Mouse (Mus musculus) spleen, adult 12 weeks (tissue): ENCODE results near the gene Nf2.

Source experiments
- DNase-seq: peaks from one replicate; pipeline ENCODE4 v3.0.0; 2022; ENCODE audit warnings: low spot score

Nf2 gene

DNA sequence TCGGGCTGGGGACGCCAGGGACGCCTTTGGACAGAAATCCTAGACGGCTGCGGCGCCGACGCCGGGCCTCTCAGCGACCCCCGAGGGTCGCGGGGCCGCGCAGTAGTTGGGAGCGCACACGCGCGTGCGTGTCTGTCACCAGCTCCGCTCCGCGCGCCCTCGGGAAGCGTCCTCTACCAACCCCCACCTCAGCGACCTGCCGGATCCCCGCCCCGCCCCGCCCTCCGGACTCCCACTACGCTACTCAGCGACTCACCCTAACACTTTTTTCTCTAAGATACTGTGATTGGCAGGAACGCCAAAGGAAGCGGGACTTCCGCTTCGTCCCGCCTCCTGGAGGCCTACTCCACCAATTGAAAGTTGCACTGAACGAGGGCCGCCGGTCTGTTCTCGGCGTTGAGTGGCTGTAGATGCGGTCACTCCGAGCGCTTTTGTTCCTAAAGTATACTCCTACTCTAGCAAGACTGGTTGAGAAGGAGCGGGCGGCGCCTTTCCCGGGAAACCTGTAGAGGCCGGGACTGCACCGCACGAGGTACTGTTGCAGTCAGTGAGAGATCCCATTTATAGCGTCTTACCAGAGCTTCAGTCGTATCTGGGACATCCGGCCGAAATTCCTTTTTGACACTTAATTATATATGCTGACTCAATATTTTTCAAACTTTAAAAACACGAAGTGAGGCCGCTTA is at the start of gene Nf2:
TSS of gene Nf2 (minus strand) at position 279 of the 686 bp plus-strand sequence.
- peak; percentile 91 for DNase-seq

GRCm38 (mm10) chr11:4894848-4895816 is 45.8 kb upstream of the Nf2 start, which contains the start of gene Thoc5:
TSS of gene Thoc5 (plus strand) at chr11:4895320.
- peak; percentile 67 for DNase-seq

GRCm38 (mm10) chr11:4886987-4887386 is 37.7 kb upstream of the Nf2 start:
- DNase-seq: no peak

GRCm38 (mm10) chr11:4885385-4885903 is 36.1 kb upstream of the Nf2 start:
- DNase-seq: peak; percentile 37

DNA sequence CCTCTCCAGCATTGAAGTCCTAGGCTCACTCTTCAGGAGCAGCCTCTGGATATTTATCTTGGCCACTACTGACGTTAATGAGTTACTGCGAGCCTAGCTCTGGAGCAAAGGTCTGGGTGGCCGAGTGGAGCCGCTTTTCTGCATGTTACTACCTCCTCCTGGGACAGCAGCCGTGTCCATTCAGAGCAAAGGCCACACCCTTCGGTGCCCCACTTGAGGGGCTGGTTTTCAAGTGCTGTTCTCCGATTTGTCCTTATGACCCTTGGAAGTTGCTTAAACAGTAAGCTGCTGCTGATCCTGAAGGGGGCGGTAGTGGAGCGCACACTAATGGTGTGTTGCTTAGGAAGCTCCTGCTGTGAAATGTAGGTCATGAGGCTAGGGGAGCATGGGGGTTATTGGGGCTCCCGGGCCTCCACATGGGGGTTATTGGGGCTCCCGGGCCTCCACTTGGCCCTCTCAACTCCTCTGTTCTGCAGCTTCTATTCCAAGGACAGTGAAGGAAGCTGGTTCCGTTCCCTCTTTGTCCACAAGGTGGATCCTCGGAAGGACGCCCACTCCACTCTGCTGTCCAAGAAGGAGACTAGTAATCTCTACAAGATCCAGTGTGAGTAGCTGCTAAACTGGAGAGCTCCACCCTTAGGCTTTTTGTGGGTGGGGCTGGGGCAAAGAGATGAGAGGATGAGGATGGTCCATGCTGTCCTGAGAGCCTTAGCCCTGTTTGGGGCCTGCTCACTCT is 33.7 kb upstream of the Nf2 start:
- DNase-seq: no peak

DNA sequence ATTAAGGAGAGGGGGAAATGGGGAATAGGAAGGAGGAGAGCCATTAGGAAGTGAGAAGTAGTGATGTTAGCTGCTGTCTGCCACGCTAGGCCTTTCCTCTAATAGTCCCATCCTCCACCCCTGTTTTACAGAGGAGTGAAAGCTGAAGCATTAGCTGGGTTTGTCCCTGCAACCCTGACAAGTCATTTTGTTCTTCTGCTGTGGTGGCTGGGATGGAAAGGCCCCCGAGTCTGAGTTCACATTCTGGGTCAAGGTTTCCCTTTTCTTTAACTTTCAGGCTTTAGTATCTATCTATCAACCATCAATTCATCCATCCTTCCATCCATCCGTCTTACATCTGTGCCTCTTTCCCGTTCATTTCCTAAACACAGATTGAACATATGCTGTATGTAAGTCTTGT is 31.8 kb upstream of the Nf2 start:
- no peak for DNase-seq

- DNase-seq: no peak
These were observed 25.2 kb upstream of the Nf2 start for GRCm38 (mm10) chr11:4874551-4874950.

- peak; percentile 70 for DNase-seq
These were observed 24.6 kb upstream of the Nf2 start, which contains the start of gene Nipsnap1 for GRCm38 (mm10) chr11:4873755-4874475. TSS of gene Nipsnap1 (plus strand) at chr11:4873951.

GRCm38 (mm10) chr11:4865645-4866251 is 16.4 kb upstream of the Nf2 start:
- DNase-seq: peak; percentile 45

- no peak for DNase-seq
These were observed 13.4 kb upstream of the Nf2 start for GRCm38 (mm10) chr11:4862730-4863129.

GRCm38 (mm10) chr11:4861816-4862604 is 12.7 kb upstream of the Nf2 start:
- DNase-seq: no peak

GRCm38 (mm10) chr11:4860986-4861385 is 11.7 kb upstream of the Nf2 start:
- DNase-seq: no peak

DNA sequence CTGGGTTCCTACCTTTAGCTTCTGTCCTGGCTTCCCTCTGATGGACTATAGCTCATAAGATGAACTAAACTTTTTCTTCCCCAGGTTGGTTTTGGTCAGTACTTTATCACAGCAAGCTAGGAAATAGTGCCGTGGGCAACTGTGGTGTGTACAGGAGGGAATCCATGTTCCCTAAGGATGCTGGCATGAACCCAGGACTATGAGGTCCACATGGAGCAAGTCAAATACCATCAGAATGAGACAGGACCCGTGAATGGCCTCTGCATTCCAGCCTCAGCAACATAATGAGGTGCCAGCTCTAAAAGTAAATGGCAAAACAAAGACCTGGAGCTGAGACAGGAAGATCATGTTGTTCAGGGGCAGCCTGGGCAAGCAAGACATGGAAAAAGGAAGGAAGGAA is 9.1 kb upstream of the Nf2 start:
- DNase-seq: no peak

- DNase-seq: no peak
These were observed 4.8 kb upstream of the Nf2 start for GRCm38 (mm10) chr11:4854181-4854580.

DNA sequence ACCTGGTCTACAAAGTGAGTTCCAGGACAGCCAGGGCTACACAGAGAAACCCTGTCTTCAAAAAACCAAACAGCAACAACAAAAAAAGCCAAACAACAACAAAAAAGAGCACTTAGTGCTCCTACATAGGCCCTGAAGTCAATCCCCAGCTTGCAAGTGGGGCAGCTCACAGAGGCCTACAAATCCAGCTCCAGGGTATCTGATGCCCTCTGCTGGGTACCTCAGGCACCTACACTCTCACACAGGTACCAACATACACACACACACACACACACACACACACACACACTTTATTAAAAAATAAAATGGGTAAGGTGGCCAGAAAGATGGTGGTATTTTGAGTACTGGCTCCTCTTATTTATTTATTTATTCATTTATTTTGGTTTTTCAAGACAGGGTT is 3.7 kb upstream of the Nf2 start:
- DNase-seq: no peak

DNA sequence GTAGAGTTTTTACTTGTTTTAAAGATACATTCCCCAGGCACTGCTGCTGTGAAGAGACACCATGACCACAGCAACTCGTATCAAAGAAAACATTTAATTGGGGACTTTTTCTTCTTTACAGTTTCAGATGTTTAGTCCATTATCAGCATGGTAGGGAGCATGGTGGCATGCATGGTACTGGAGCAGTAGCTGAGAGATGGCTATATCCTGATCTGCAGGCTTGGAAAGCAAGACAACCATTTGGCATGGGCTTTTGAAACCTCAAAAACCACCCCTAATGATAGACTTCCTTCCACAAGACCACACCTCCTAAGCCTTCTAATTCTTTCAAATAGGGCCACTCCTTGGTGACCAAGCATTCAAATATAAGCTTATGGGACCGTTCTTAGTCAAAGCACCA is 1.1 kb upstream of the Nf2 start:
- no peak for DNase-seq

DNA sequence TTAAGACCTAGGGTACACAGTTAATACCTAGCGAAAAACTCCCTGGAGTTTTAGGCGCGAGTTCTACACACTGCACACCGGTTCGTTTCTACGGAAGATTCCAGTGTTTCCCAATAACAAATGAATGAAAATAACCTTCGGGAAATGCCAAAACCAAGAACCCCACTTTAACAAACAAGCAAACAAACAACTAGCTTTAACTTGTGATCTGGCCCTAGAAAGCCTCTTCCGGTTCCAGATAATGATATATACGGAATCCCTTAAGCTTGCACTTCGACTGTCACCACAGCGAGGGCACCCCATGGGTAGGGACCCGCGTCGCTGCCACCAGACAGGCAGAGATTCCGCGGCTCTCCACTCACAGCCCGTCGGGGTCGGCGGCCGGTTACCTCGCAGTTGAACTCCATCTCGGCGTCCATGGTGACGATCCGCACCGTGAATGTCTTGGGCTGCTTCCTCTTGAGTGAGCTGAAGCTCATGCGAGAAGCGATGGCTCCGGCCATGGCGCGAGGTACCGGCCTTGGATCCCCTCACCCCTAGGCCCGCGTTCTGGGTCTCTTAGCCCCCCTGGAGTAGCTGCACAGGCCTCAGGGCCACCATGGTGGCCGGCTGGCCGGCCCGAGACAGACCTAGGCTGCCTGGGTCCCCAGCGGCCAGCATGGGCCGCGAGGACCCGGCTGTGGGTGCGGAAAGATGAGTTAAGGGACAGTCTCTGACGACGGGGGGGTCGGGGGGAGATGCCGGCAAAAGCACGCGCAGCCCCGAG is 670 bp downstream of the Nf2 start:
- DNase-seq: peak; percentile 49

DNA sequence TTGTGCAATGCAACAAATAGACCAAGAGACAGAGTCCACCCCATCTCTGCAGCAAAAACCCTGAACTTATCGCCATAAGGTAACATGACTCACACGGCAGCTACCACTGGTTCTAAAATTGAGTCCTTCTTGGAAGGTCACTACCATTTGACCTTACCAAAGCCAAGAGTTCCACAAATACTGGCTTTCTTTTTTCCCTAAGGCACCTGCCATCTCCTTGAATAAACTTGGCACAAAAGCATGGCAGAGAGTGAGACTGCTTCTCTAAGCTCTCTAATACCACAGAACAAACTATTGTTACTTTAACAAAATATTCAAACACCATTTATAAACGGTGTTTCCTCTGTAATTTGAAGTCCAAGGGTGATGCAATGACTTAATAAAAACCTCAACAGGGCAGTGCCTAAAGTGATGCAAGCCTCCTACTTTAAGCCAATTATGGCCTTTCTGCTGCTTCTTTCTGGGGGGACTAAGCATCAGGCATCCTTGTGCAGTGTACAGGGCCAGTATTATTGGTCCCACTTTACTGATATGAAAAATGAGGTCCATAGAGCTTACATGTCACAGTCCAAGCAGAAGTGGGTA is 8.3 kb downstream of the Nf2 start:
- DNase-seq: no peak

- DNase-seq: no peak
These were observed 11.1 kb downstream of the Nf2 start for GRCm38 (mm10) chr11:4838235-4838634.
